Mouse (Mus musculus): ENCODE measurements at regions not wholly inside any gene's neighbourhood (a gene's known extent, or its start where the extent isn't known, plus 50 kb on each side); places are given as distances from the start of the nearest gene placed in this dataset.

DNA sequence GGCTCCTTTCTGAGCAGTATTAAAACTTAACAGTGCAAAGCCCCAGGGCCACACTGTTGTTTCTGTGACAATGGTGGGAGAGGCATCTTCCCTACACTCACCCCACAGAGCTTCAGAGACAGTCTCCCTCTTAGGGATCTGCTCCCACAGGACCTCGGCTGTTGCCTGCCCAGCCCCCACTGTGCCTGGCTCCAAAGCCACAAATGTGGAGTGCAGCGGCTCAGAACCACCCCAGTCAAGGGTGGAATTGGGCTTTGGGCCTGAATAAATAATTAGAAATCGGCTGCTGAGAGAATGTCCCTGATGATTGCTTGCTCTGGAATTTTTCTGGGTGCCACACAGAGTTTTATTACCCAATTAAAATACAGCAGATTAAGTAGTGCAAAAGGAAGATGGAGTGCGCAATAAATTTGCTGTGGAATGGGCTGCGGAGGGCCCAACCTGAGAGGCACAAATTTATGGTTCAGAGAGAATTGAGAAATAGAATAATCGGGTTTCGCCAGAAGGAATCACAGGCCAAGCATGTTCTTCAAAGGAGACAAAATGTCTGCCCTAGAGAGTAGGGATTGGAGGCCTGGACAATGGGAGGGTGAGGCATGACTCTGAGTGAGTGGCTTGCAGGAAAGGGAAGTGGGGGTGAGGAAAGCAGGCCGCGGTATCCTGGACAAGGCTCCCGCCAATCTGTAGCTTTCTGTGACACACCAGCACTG lies 56.4 kb downstream of the Cd24a start:
- Histone ChIP-seq H3K36me3 (ENCODE audit: insufficient read depth, low read length) (no peaks in the 10 kb centered on the region), H3K27me3 (ENCODE audit: insufficient read depth, low read length) (no peaks in the 10 kb centered on the region), H3K4me2 (ENCODE audit: low read depth, low read length) (no peak overlapping the region), H3K9ac (replicated peaks; ENCODE audit: low read length) (no peak overlapping the region), H3K27ac (no peak overlapping the region), H3K9me3 (ENCODE audit: low read length) (no peaks in the 10 kb centered on the region), H3K4me3 (ENCODE audit: low read length) (no peak overlapping the region), H3K4me1 (ENCODE audit: insufficient read depth, low read length) (no peaks in the 10 kb centered on the region)
- ATAC-seq (no peak), DNase-seq (ENCODE audit: low spot score) (no peak)
- no peak for TF ChIP-seq CTCF (IDR thresholded peaks at IDR 0.05; ENCODE audit: low read depth)
- WGBS, result 70% methylated on average over 10 of the region's 10 CpGs

- no peak for TF ChIP-seq CTCF (IDR thresholded peaks at IDR 0.05; ENCODE audit: low read depth)
- H3K9me3 ChIP-seq (ENCODE audit: low read length), result no peaks in the 10 kb centered on the region
- DNase-seq (ENCODE audit: low spot score) (no peak), ATAC-seq (no peak)
- H3K27ac ChIP-seq, result no peak overlapping the region
- no peak overlapping the region for H3K4me2 ChIP-seq (ENCODE audit: low read depth, low read length)
- no peak overlapping the region for H3K4me3 ChIP-seq (ENCODE audit: low read length)
- WGBS, result 78% methylated on average over 14 of the region's 14 CpGs
- no peak overlapping the region for H3K9ac ChIP-seq (replicated peaks; ENCODE audit: low read length)
- no peaks in the 10 kb centered on the region for H3K4me1 ChIP-seq (ENCODE audit: insufficient read depth, low read length)
- H3K36me3 ChIP-seq (ENCODE audit: insufficient read depth, low read length), result no peaks in the 10 kb centered on the region
- H3K27me3 ChIP-seq (ENCODE audit: insufficient read depth, low read length), result no peaks in the 10 kb centered on the region
These were observed 63.3 kb downstream of the Cd24a start for GRCm38 (mm10) chr10:43641169-43641945.

GRCm38 (mm10) chr10:43646326-43646725 lies 68.2 kb downstream of the Cd24a start:
- H3K9me3 ChIP-seq (ENCODE audit: low read length), result no peaks in the 10 kb centered on the region
- no peak overlapping the region for H3K4me2 ChIP-seq (ENCODE audit: low read depth, low read length)
- DNase-seq (ENCODE audit: low spot score), result no peak
- no peak overlapping the region for H3K27ac ChIP-seq
- H3K9ac ChIP-seq (replicated peaks; ENCODE audit: low read length), result no peak overlapping the region
- TF ChIP-seq CTCF (IDR thresholded peaks at IDR 0.05; ENCODE audit: low read depth), result no peak
- H3K36me3 ChIP-seq (ENCODE audit: insufficient read depth, low read length), result no peaks in the 10 kb centered on the region
- H3K4me1 ChIP-seq (ENCODE audit: insufficient read depth, low read length), result no peaks in the 10 kb centered on the region
- ATAC-seq, result no peak
- no peak overlapping the region for H3K4me3 ChIP-seq (ENCODE audit: low read length)
- H3K27me3 ChIP-seq (ENCODE audit: insufficient read depth, low read length), result no peaks in the 10 kb centered on the region
- WGBS, result 61% methylated on average over 4 of the region's 4 CpGs

DNA sequence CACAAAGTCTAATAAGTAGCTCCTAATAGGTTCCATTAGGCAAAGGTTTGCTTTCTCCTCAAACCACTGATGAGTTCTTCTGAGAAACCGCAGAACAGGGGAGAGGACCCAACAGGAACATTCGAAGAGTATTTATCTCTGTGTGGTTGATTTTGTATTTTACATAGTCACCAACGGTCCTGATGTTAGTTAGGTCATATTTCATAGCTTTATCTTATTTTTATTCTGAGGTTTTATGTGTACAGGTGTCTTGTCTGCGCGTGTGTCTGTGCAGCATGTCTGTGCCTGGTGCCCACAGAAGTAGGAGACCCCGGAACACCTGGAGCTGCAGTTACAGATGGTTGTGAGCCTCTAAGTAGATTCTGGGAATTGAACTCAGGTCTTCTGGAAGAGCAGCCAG lies 68.9 kb downstream of the Cd24a start:
- no peak for ATAC-seq
- DNase-seq (ENCODE audit: low spot score), result no peak
- WGBS, result 95% methylated on average over 6 of the region's 6 CpGs
- Histone ChIP-seq H3K36me3 (ENCODE audit: insufficient read depth, low read length) (no peaks in the 10 kb centered on the region), H3K9ac (replicated peaks; ENCODE audit: low read length) (no peak overlapping the region), H3K27me3 (ENCODE audit: insufficient read depth, low read length) (no peaks in the 10 kb centered on the region), H3K9me3 (ENCODE audit: low read length) (no peaks in the 10 kb centered on the region), H3K4me3 (ENCODE audit: low read length) (no peak overlapping the region), H3K27ac (no peak overlapping the region), H3K4me2 (ENCODE audit: low read depth, low read length) (no peak overlapping the region), H3K4me1 (ENCODE audit: insufficient read depth, low read length) (no peaks in the 10 kb centered on the region)
- TF ChIP-seq CTCF (IDR thresholded peaks at IDR 0.05; ENCODE audit: low read depth), result no peak

GRCm38 (mm10) chr10:43648186-43648585 lies 70.1 kb downstream of the Cd24a start:
- Histone ChIP-seq H3K9me3 (ENCODE audit: low read length) (no peaks in the 10 kb centered on the region), H3K4me1 (ENCODE audit: insufficient read depth, low read length) (no peaks in the 10 kb centered on the region), H3K4me2 (ENCODE audit: low read depth, low read length) (no peak overlapping the region), H3K36me3 (ENCODE audit: insufficient read depth, low read length) (no peaks in the 10 kb centered on the region), H3K27ac (no peak overlapping the region), H3K9ac (replicated peaks; ENCODE audit: low read length) (no peak overlapping the region), H3K27me3 (ENCODE audit: insufficient read depth, low read length) (no peaks in the 10 kb centered on the region), H3K4me3 (ENCODE audit: low read length) (no peak overlapping the region)
- no peak for ATAC-seq
- no peak for TF ChIP-seq CTCF (IDR thresholded peaks at IDR 0.05; ENCODE audit: low read depth)
- WGBS, result 64% methylated on average over 5 of the region's 5 CpGs
- no peak for DNase-seq (ENCODE audit: low spot score)

GRCm38 (mm10) chr10:43648815-43649447 lies 70.8 kb downstream of the Cd24a start:
- no peak overlapping the region for H3K9ac ChIP-seq (replicated peaks; ENCODE audit: low read length)
- H3K36me3 ChIP-seq (ENCODE audit: insufficient read depth, low read length), result no peaks in the 10 kb centered on the region
- H3K4me3 ChIP-seq (ENCODE audit: low read length), result no peak overlapping the region
- no peak for TF ChIP-seq CTCF (IDR thresholded peaks at IDR 0.05; ENCODE audit: low read depth)
- DNase-seq (ENCODE audit: low spot score), result no peak
- ATAC-seq, result no peak
- no peaks in the 10 kb centered on the region for H3K27me3 ChIP-seq (ENCODE audit: insufficient read depth, low read length)
- no peaks in the 10 kb centered on the region for H3K9me3 ChIP-seq (ENCODE audit: low read length)
- no peak overlapping the region for H3K4me2 ChIP-seq (ENCODE audit: low read depth, low read length)
- no peak overlapping the region for H3K27ac ChIP-seq
- H3K4me1 ChIP-seq (ENCODE audit: insufficient read depth, low read length), result no peaks in the 10 kb centered on the region
- 85% methylated on average over 6 of the region's 6 CpGs for WGBS
